Mouse (Mus musculus) liver, embryonic 16.5 days (tissue): ENCODE measurements around the gene Dhrs2. TPM values are rescaled to one million over a fixed set of nuclear protein-coding genes. Genes with fewer than 3 reads are reported as not detected.

Experiments
- ATAC-seq: fragments of 200-750 bp; cut with Nextera tagmentation; 2 replicates; pipeline ENCODE4 v1.8.0; 2017; ENCODE audit warnings: low read depth, mild to moderate bottlenecking, moderate number of reproducible peaks, moderate library complexity
- H3K27ac ChIP-seq: fragments of 300-500 bp; sonication (generic); 2 replicates; pipeline ENCODE4 v1.5.1; 2014; ENCODE audit warnings: mild to moderate bottlenecking, low read length
- H3K27me3 ChIP-seq: fragments of 300-500 bp; sonication (generic); 2 replicates; pipeline ENCODE4 v1.6.1; 2014; ENCODE audit warnings: low read depth, low read length, mixed read lengths; ENCODE audit not compliant: control insufficient read depth, insufficient read depth
- H3K36me3 ChIP-seq: fragments of 300-500 bp; sonication (generic); 2 replicates; pipeline ENCODE4 v1.6.1; 2014; ENCODE audit warnings: mild to moderate bottlenecking; ENCODE audit not compliant: control insufficient read depth, insufficient read depth
- H3K4me1 ChIP-seq: fragments of 300-500 bp; sonication (generic); 2 replicates; pipeline ENCODE4 v1.6.1; 2014; ENCODE audit warnings: low read depth, low read length, mixed read lengths; ENCODE audit not compliant: control insufficient read depth
- H3K4me2 ChIP-seq: fragments of 300-500 bp; sonication (generic); 2 replicates; pipeline ENCODE4 v1.6.1; 2014; ENCODE audit warnings: low read depth, low read length, mixed read lengths
- H3K4me3 ChIP-seq: fragments of 300-500 bp; sonication (generic); 2 replicates; pipeline ENCODE4 v1.5.1; 2014; ENCODE audit warnings: low read depth, mild to moderate bottlenecking, low read length
- H3K9ac ChIP-seq: fragments of 300-500 bp; sonication (generic); 2 replicates; pipeline ENCODE4 v1.6.1; 2014; ENCODE audit warnings: low read depth, low read length
- H3K9me3 ChIP-seq: fragments of 300-500 bp; sonication (generic); replicated peaks from 2 replicates; pipeline ENCODE4 v1.6.1; 2016; ENCODE audit warnings: low read length; ENCODE audit not compliant: control insufficient read depth
- WGBS: fragments of 180-500 bp; shearing (Covaris S2); extraction: QIAGEN DNeasy Blood & Tissue Kit; methylation state at CpG from one replicate; pipeline ENCODE4 v1.1.7; 2014; ENCODE audit not compliant: insufficient replicate concordance; 5-methylcytosine and 5-hydroxymethylcytosine counted together
- polyA plus RNA-seq: library from polyadenylated mRNA; unstranded; fragments of >200 nt; fragmentation: Nextera tagmentation; extraction: Ambion mirVana; gene quantifications from 2 replicates; pipeline ENCODE4 v1.2.1, GENCODE M21; 2015

Dhrs2 gene
- polyA plus RNA-seq, 1 experiment from 2014 or later = not detected

DNA sequence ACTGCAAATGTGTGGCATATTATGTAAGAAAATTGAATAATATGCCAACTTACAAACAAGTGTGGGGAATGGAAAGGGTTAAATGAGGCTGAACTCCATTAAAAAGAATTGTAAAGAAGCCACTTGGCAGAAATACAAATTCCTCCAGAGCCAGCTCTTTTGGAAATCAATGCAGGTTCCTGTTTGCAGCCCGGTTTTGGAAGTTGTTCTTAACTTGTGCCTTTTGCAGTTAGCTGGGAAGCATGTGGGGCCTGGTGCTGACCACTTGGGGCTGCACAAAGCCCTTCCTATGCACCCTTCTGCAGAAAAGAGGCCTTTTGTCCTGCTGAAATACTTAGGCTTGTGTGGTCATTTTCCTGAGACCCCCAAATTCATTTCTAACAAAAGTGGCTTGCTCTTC is 1.4 kb downstream of the Dhrs2 start:
- Histone ChIP-seq H3K4me1 (no peaks in the 10 kb centered on the region), H3K9me3 (no peaks in the 10 kb centered on the region), H3K27me3 (no peaks in the 10 kb centered on the region), H3K9ac (no peak overlapping the region), H3K36me3 (no peaks in the 10 kb centered on the region), H3K4me2 (no peak overlapping the region), H3K4me3 (no peak overlapping the region), H3K27ac (no peak overlapping the region)
- 35% methylated on average over 1 of the region's 1 CpGs for WGBS
- no peak for ATAC-seq

DNA sequence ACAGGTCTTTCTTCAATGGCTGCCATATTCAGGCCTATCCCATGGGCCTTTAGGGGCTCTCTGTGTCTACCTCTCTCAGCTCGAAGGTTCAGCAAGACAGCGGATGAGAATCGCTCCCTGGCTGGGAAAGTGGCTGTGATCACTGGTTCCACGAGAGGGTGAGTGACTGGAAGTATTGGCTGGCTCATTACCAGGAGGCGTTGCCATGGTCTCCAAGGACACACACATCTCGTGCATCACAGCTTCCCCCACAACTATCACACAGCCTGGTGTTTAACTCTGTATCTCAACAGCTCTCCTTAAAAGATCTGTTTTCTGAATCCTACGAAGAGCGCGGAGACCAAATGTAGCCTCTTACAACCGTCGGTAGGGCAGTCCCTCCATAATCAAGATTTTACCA is 12.8 kb downstream of the Dhrs2 start:
- H3K4me3 ChIP-seq = no peak overlapping the region
- WGBS = 69% methylated on average over 11 of the region's 11 CpGs
- H3K27ac ChIP-seq = no peak overlapping the region
- no peak for ATAC-seq
- no peak overlapping the region for H3K9ac ChIP-seq
- H3K27me3 ChIP-seq = no peaks in the 10 kb centered on the region
- no peaks in the 10 kb centered on the region for H3K36me3 ChIP-seq
- no peak overlapping the region for H3K4me2 ChIP-seq
- no peaks in the 10 kb centered on the region for H3K9me3 ChIP-seq
- H3K4me1 ChIP-seq = no peaks in the 10 kb centered on the region

DNA sequence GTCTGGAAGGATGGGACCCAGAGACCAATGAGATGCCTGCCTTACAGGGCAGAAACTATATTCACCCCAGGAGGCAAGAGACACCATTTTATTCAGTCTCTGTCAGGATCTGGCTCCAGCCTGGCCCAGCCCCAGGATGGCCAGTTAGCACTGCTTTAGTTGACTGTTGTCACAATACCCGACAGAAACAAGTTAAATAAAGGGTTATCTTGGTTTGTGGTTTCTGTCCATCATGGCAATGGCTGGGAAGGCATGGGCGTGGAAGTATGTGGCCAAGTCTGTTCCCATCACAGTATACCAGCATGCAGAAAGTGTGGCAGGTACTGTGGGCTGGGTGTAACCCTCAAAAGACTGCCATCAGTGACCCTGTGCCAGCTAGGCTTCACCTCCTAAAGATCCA is 14.9 kb downstream of the Dhrs2 start:
- Histone ChIP-seq H3K9me3 (no peaks in the 10 kb centered on the region), H3K9ac (no peak overlapping the region), H3K4me3 (no peak overlapping the region), H3K4me2 (no peak overlapping the region), H3K36me3 (no peaks in the 10 kb centered on the region), H3K27me3 (no peaks in the 10 kb centered on the region), H3K27ac (no peak overlapping the region), H3K4me1 (no peaks in the 10 kb centered on the region)
- 16% methylated on average over 2 of the region's 2 CpGs for WGBS
- ATAC-seq = no peak

DNA sequence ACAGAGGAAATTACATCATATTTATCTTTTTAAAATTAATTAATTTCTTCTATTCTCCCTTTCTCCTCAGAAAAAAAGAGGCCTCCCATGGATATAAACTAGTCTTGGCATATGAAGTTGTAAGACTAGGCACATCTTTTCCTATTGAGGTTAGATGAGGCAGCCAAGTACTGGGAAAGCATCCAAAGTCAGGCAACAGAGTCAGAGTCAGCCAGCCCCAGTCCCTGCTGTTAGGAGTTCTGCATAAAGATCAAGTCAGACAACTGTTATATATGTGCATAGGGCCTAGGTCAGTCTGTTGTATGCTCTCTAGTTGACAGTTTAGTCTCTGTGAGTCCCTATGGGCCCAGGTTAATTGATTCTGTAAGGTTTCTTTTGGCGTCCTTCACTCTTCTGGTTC is 20.9 kb downstream of the Dhrs2 start:
- Histone ChIP-seq H3K27me3 (no peaks in the 10 kb centered on the region), H3K4me2 (no peak overlapping the region), H3K27ac (no peak overlapping the region), H3K4me3 (no peak overlapping the region), H3K4me1 (no peaks in the 10 kb centered on the region), H3K9ac (no peak overlapping the region), H3K9me3 (no peaks in the 10 kb centered on the region), H3K36me3 (no peaks in the 10 kb centered on the region)
- WGBS = 59% methylated on average over 1 of the region's 1 CpGs
- no peak for ATAC-seq

DNA sequence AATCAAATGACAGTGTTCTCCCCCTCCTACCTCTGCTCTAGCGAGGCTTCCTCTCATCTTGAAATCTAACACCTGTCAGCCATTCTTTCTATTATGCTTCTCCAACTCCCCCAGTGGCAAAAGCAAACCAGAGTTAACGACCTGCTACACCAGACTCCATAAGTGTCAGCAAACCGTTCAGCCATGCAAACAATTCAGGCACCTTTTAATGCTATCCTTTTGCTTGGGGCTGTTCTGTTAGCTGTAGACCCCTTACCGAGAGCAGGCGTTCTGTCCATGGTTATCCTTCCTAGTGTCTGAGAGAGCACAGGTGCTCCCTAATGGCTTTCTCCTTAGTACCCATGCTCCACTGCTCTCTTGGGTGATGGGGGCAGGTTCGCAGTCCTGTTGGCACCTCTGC is 25.4 kb downstream of the Dhrs2 start:
- Histone ChIP-seq H3K4me2 (no peak overlapping the region), H3K4me3 (no peak overlapping the region), H3K36me3 (no peaks in the 10 kb centered on the region), H3K4me1 (no peaks in the 10 kb centered on the region), H3K9me3 (no peaks in the 10 kb centered on the region), H3K27ac (no peak overlapping the region), H3K27me3 (no peaks in the 10 kb centered on the region), H3K9ac (no peak overlapping the region)
- WGBS = 43% methylated on average over 6 of the region's 6 CpGs
- no peak for ATAC-seq

DNA sequence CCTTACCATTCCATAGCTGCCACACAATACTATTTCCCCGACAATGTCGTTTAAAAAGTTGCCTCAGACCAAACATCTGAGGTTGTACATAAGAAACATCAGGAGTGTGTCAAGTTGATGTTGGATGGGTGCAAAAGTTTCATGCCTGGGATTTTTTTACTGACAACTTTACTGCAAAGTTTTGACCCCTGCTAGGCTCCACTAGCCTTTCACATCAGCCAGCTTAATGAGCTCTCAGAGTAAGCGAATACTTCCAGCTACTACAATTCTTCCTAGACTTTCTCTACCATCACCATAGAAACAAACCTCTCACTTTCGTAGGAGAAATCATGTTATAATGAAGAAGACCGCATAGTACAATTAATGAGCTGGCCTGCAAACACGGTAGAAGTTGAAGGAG is 26.5 kb downstream of the Dhrs2 start:
- Histone ChIP-seq H3K27me3 (no peaks in the 10 kb centered on the region), H3K36me3 (no peaks in the 10 kb centered on the region), H3K4me1 (no peaks in the 10 kb centered on the region), H3K27ac (no peak overlapping the region), H3K4me2 (no peak overlapping the region), H3K9ac (no peak overlapping the region), H3K4me3 (no peak overlapping the region), H3K9me3 (no peaks in the 10 kb centered on the region)
- WGBS = 58% methylated on average over 6 of the region's 6 CpGs
- ATAC-seq = no peak

DNA sequence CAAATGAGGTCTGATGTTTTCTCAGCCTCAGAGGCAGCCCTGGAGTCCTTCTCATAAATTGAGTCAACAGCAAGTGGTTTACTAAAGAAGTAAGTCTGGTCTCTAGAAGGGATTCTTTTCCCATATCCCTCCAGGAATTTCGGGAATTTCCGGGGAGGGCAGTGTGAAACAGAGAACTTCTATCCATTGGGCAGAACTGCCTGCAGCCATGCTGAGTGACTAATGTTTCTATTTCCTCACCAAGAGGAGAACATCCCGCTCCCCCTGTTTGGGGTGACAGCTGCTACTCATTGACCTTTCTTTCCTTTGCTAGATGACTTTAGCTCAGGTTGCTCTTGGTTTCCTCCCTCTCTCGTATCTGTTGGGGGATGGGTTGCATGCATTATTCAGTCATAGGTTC is 31.8 kb downstream of the Dhrs2 start:
- Histone ChIP-seq H3K4me3 (no peak overlapping the region), H3K9me3 (no peaks in the 10 kb centered on the region), H3K36me3 (no peaks in the 10 kb centered on the region), H3K4me1 (no peaks in the 10 kb centered on the region), H3K27ac (no peak overlapping the region), H3K27me3 (no peaks in the 10 kb centered on the region), H3K4me2 (no peak overlapping the region), H3K9ac (no peak overlapping the region)
- WGBS = 54% methylated on average over 4 of the region's 4 CpGs
- ATAC-seq = no peak

DNA sequence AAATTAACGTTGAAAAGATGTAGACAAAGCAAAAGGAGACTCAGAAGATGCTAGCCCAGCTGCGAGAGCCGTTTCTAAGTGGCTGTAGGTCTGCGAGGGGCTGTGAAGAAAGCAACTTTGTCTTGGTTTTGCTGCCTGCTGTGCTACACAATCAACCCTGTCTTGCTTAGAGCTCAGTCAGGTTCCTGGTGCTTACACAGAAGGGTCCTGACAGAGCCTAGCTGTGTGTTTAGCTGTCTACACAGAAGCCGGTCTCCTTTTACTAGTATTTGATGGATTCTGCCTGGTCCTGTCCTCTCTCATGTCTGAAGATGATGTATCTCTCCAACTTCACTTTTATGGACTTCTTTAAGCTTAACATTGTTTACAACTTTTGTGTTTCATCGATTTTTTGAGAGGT is 33.6 kb downstream of the Dhrs2 start:
- 66% methylated on average over 6 of the region's 6 CpGs for WGBS
- H3K4me3 ChIP-seq = no peak overlapping the region
- no peak for ATAC-seq
- no peaks in the 10 kb centered on the region for H3K9me3 ChIP-seq
- H3K4me2 ChIP-seq = no peak overlapping the region
- H3K9ac ChIP-seq = no peak overlapping the region
- no peak overlapping the region for H3K27ac ChIP-seq
- no peaks in the 10 kb centered on the region for H3K27me3 ChIP-seq
- no peaks in the 10 kb centered on the region for H3K36me3 ChIP-seq
- H3K4me1 ChIP-seq = no peaks in the 10 kb centered on the region

DNA sequence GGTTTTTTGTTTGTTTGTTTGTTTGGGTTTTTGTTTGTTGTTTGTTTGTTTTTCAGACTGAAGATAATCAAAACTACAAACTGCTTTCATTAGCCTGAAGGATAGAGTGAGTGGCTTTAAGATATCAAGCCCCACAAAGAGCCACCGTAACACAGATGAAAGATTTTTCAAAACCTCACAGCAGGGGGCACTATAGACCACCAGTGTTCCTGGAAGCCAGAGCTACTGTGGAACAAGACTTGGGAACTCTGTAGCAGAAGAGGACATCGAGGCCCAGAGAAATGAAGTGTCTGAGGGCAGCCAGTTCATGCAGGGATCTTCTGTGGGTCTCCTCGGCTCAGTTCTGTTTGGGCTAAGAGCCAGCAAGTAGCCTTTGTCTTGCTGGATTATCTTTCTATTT is 49.4 kb downstream of the Dhrs2 start:
- WGBS = 22% methylated on average over 3 of the region's 3 CpGs
- Histone ChIP-seq H3K4me1 (no peaks in the 10 kb centered on the region), H3K9me3 (no peaks in the 10 kb centered on the region), H3K9ac (no peak overlapping the region), H3K36me3 (no peaks in the 10 kb centered on the region), H3K27ac (no peak overlapping the region), H3K27me3 (no peaks in the 10 kb centered on the region; the same call in 1 of the 2 replicates), H3K4me2 (no peak overlapping the region), H3K4me3 (no peak overlapping the region)
- ATAC-seq = no peak

DNA sequence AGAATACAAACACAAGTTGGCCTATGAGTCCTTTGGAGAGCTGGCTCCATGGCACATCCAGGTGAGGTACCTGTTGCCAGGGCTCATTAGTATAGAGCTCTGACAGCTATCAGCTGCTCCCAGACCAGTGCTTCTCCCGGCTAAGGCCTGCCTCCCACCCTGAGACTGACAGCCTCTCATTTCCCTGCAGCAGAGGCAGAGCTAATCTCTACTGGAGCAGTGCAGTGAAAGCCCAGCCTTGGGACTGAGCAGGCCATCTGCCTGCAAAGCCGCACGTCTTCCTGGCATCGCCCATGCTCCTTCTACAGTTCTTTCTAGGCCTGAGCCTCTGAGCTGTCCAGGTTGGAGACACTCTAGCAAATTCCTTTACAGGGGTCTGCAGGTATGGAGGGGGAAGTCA is 51.2 kb downstream of the Dhrs2 start:
- no peaks in the 10 kb centered on the region for H3K9me3 ChIP-seq
- 24% methylated on average over 4 of the region's 4 CpGs for WGBS
- ATAC-seq = 0 out of 2 replicates have a peak, but pooled peaks have one; percentile 32

More for the DNA sequence above, 51.2 kb downstream of the Dhrs2 start:
- Histone ChIP-seq H3K9ac (no peak overlapping the region), H3K27ac (no peak overlapping the region), H3K4me1 (no peaks in the 10 kb centered on the region), H3K27me3 (no peaks in the 10 kb centered on the region; the same call in 1 of the 2 replicates), H3K4me3 (no peak overlapping the region), H3K4me2 (no peak overlapping the region), H3K36me3 (no peaks in the 10 kb centered on the region)
